Mouse (Mus musculus) liver, embryonic 11.5 days (tissue): Measurements from ENCODE around the gene Vsir. TPM values are rescaled to one million over a fixed set of nuclear protein-coding genes. Genes with fewer than 3 reads are reported as not detected.

Source experiments
- ATAC-seq: fragments of 200-750 bp; cut with Nextera tagmentation; replicated peaks from 2 replicates; pipeline ENCODE4 v1.8.0; 2017; ENCODE audit warnings: moderate number of reproducible peaks, mild to moderate bottlenecking, moderate TSS enrichment, moderate library complexity; ENCODE audit not compliant: low FRiP score
- DNase-seq: peaks from one replicate; pipeline ENCODE4 v3.0.0-alpha.2; 2017; ENCODE audit warnings: low spot score
- H3K27ac ChIP-seq: fragments of 300-500 bp; sonication (generic); 2 replicates; pipeline ENCODE4 v1.5.1; 2014; ENCODE audit warnings: mild to moderate bottlenecking, low read depth, low read length, control low read depth
- H3K27me3 ChIP-seq: fragments of 300-500 bp; sonication (generic); replicated peaks from 2 replicates; pipeline ENCODE4 v1.6.1; 2014; ENCODE audit warnings: low read length, mixed read lengths; ENCODE audit not compliant: control insufficient read depth, insufficient read depth
- H3K36me3 ChIP-seq: fragments of 300-500 bp; sonication (generic); 2 replicates; pipeline ENCODE4 v1.6.1; 2014; ENCODE audit warnings: mild to moderate bottlenecking, low read length, moderate library complexity, mixed read lengths; ENCODE audit not compliant: control insufficient read depth, insufficient read depth
- H3K4me1 ChIP-seq: fragments of 300-500 bp; sonication (generic); replicated peaks from 2 replicates; pipeline ENCODE4 v1.6.1; 2014; ENCODE audit warnings: low read length, mixed read lengths; ENCODE audit not compliant: control insufficient read depth, insufficient read depth
- H3K4me2 ChIP-seq: fragments of 300-500 bp; sonication (generic); 2 replicates; pipeline ENCODE4 v1.6.1; 2014; ENCODE audit warnings: mild to moderate bottlenecking, control low read depth, moderate library complexity
- H3K4me3 ChIP-seq: fragments of 300-500 bp; sonication (generic); 2 replicates; pipeline ENCODE4 v1.5.1; 2014; ENCODE audit warnings: low read depth, low read length, control low read depth
- H3K9ac ChIP-seq: fragments of 300-500 bp; sonication (generic); 2 replicates; pipeline ENCODE4 v1.6.1; 2014; ENCODE audit warnings: low read depth, low read length, control low read depth
- H3K9me3 ChIP-seq: fragments of 300-500 bp; sonication (generic); 2 replicates; pipeline ENCODE4 v1.6.1; 2016; ENCODE audit warnings: low read length, inconsistent platforms, mixed read lengths; ENCODE audit not compliant: control insufficient read depth
- WGBS: fragments of 180-500 bp; shearing (Covaris S2); extraction: QIAGEN DNeasy Blood & Tissue Kit; methylation state at CpG from one replicate; pipeline ENCODE4 v1.1.7; 2014; 5-methylcytosine and 5-hydroxymethylcytosine counted together
- polyA plus RNA-seq: library from polyadenylated mRNA; unstranded; fragments of >200 nt; fragmentation: Nextera tagmentation; extraction: Ambion mirVana; gene quantifications from 2 replicates; pipeline ENCODE4 v1.2.1, GENCODE M21; 2014

Vsir gene
- polyA plus RNA-seq = 5.4 and 6.3 TPM in 2 replicates

DNA sequence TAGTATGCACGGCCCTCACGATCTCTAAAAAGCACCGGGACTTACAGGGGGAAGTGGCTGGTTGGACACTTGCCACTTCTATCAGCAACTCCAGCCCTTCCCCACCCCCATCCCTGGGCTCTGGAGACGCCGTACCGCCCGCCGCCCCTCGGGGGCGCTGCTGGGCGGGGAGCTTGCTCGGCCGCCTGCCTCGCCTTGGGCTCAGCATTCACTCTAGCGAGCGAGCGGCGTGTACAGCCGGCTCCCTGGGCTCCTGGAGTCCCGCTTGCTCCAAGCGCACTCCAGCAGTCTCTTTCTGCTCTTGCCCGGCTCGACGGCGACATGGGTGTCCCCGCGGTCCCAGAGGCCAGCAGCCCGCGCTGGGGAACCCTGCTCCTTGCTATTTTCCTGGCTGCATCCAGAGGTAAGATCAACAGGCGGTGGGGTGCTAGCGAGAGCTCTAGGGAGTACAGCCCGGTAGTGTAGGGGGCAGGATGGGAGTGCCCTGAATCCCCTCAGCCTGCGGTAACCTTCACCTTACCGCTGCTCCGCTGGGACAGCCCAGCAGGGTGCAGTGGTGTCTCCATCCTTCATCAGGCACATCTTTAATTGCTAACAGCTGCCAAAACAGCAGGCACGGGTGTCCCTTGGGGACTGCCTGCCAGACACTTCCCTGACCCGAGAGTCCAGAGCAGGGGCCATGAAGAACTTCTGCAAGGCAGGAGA is at the start of gene Vsir:
TSS of gene Vsir (plus strand) at position 151 of the 705 bp plus-strand sequence.
- peak within 1 kb of the TSS; percentile 43; the same call in 1 of the 2 replicates for H3K27ac ChIP-seq
- H3K4me3 ChIP-seq = peak within 1 kb of the TSS; percentile 60
- H3K4me1 ChIP-seq = peaks cover 54% of the 10 kb centered on the region
- H3K4me2 ChIP-seq = peak within 1 kb of the TSS; percentile 95
- ATAC-seq (peak; percentile 71), DNase-seq (peak; percentile 87)
- peak within 1 kb of the TSS; percentile 72 for H3K9ac ChIP-seq
- under 1% methylated on average over 37 of the region's 37 CpGs for WGBS
- no peaks in the 10 kb centered on the region for H3K9me3 ChIP-seq
- no peaks in the 10 kb centered on the region for H3K36me3 ChIP-seq
- H3K27me3 ChIP-seq = no peaks in the 10 kb centered on the region; the same call in 1 of the 2 replicates

- H3K27me3 ChIP-seq = no peaks in the 10 kb centered on the region
- peaks cover 5% of the 10 kb centered on the region; the same call in 1 of the 2 replicates for H3K4me1 ChIP-seq
- peaks cover 33% of the 10 kb centered on the region for H3K36me3 ChIP-seq
- DNase-seq = no peak
- ATAC-seq = no peak
- no peak overlapping the region for H3K4me2 ChIP-seq
- H3K9ac ChIP-seq = no peak overlapping the region
- H3K9me3 ChIP-seq = no peaks in the 10 kb centered on the region
- WGBS = 96% methylated on average over 12 of the region's 12 CpGs
- no peak overlapping the region for H3K4me3 ChIP-seq
- H3K27ac ChIP-seq = no peak overlapping the region
These were observed 47.0 kb upstream of the Vsir start for GRCm38 (mm10) chr10:60299636-60300035.

DNA sequence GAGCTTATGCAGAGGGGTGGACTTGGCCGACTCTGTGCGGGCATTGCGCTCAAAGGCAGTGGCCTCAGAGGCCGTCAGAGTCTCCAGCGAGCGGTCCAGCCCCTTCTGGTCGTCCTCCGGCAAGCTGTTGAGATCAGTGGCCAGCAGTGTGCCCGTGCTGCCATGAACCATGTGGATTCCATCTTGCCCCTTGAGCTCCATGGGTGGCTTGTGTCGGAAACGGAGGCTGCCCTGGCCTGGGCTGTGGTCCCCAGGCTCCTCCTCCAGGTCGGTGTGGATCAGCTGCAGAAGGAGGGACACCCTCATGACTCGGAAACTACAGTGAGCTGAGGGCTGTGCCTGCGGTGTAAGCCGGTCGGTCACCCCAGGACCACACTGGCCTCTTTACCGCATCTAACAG is 43.2 kb upstream of the Vsir start:
- ATAC-seq = no peak
- no peaks in the 10 kb centered on the region for H3K4me1 ChIP-seq
- no peaks in the 10 kb centered on the region for H3K27me3 ChIP-seq
- 87% methylated on average over 17 of the region's 17 CpGs for WGBS
- H3K9me3 ChIP-seq = no peaks in the 10 kb centered on the region
- DNase-seq = no peak
- no peak overlapping the region for H3K27ac ChIP-seq
- H3K4me2 ChIP-seq = no peak overlapping the region
- H3K36me3 ChIP-seq = peaks cover 23% of the 10 kb centered on the region
- no peak overlapping the region for H3K9ac ChIP-seq
- H3K4me3 ChIP-seq = no peak overlapping the region

DNA sequence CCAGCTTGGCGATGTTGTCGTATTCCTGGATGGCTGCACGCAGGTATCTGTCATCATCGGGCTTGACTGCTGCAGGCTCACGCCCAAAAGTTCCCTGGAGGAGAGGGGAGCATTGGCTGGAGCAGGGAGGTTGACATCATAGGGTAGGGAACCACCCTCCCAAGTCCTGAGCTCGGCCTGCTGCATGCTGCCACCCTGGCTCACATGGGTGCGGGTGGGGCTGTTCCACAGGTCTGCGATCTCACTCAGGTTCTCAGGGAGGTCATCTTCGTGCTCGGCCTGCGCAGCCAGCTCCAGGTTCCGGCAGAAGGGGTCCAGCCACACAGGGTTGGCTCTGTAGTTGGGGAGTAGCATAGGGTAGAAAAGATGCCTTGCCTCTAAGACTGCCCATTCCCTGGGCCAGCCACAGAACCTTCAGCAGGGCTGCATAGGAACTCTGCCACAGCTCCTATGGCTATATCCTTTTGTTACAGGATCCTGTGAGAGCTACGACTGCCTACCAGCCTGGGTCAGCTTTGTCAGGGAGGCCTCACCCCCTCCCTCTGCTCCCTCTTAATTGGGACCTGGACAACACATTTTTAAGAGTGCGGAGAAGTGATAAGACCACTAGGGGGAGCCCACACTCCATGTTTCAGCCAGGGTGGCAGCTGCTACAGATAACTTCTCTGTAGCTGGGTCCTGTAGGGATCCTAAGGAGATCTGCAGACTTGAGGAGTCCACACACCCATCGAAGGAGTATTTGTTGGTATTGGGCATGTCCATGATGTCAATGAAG is 41.6 kb upstream of the Vsir start:
- Histone ChIP-seq H3K4me2 (no peak overlapping the region), H3K4me1 (no peaks in the 10 kb centered on the region), H3K27me3 (no peaks in the 10 kb centered on the region), H3K9ac (no peak overlapping the region), H3K36me3 (peaks cover 12% of the 10 kb centered on the region; the same call in 1 of the 2 replicates), H3K4me3 (no peak overlapping the region), H3K9me3 (no peaks in the 10 kb centered on the region), H3K27ac (no peak overlapping the region)
- WGBS = 60% methylated on average over 15 of the region's 15 CpGs
- ATAC-seq = peak; percentile 68
- peak; percentile 78 for DNase-seq

GRCm38 (mm10) chr10:60310629-60311028 is 36.0 kb upstream of the Vsir start:
- Histone ChIP-seq H3K4me2 (no peak overlapping the region), H3K4me3 (no peak overlapping the region), H3K9me3 (no peaks in the 10 kb centered on the region), H3K4me1 (no peaks in the 10 kb centered on the region), H3K27me3 (no peaks in the 10 kb centered on the region), H3K9ac (no peak overlapping the region), H3K36me3 (no peaks in the 10 kb centered on the region), H3K27ac (no peak overlapping the region)
- WGBS = 90% methylated on average over 13 of the region's 13 CpGs
- ATAC-seq (no peak), DNase-seq (no peak)

- no peak overlapping the region for H3K4me2 ChIP-seq
- H3K27me3 ChIP-seq = no peaks in the 10 kb centered on the region
- WGBS = 73% methylated on average over 5 of the region's 5 CpGs
These were observed 33.0 kb upstream of the Vsir start for GRCm38 (mm10) chr10:60313606-60314005.

GRCm38 (mm10) chr10:60316166-60316565 is 30.5 kb upstream of the Vsir start:
- 88% methylated on average over 4 of the region's 4 CpGs for WGBS
- ATAC-seq (no peak), DNase-seq (no peak)

More at GRCm38 (mm10) chr10:60313606-60314005, 33.0 kb upstream of the Vsir start:
- Histone ChIP-seq H3K36me3 (no peaks in the 10 kb centered on the region), H3K9ac (no peak overlapping the region), H3K27ac (no peak overlapping the region), H3K9me3 (no peaks in the 10 kb centered on the region), H3K4me1 (no peaks in the 10 kb centered on the region), H3K4me3 (no peak overlapping the region)
- DNase-seq (no peak), ATAC-seq (no peak)

GRCm38 (mm10) chr10:60328963-60329650 is 17.5 kb upstream of the Vsir start:
- Histone ChIP-seq H3K27ac (no peak overlapping the region), H3K9me3 (no peaks in the 10 kb centered on the region), H3K4me3 (no peak overlapping the region), H3K27me3 (no peaks in the 10 kb centered on the region), H3K4me1 (peaks cover 7% of the 10 kb centered on the region; the same call in 1 of the 2 replicates), H3K9ac (no peak overlapping the region), H3K4me2 (no peak overlapping the region), H3K36me3 (no peaks in the 10 kb centered on the region)
- DNase-seq = no peak
- 64% methylated on average over 11 of the region's 11 CpGs for WGBS
- ATAC-seq = no peak

More at GRCm38 (mm10) chr10:60316166-60316565, 30.5 kb upstream of the Vsir start:
- Histone ChIP-seq H3K9ac (no peak overlapping the region), H3K27ac (no peak overlapping the region), H3K4me2 (no peak overlapping the region), H3K27me3 (no peaks in the 10 kb centered on the region), H3K4me1 (no peaks in the 10 kb centered on the region), H3K4me3 (no peak overlapping the region), H3K9me3 (no peaks in the 10 kb centered on the region), H3K36me3 (no peaks in the 10 kb centered on the region)
